Mouse (Mus musculus) bone marrow macrophage, adult 2 months (primary cell): Measurements from ENCODE around the gene Lpcat4.

Experiments
- CTCF ChIP-seq: IDR thresholded peaks from 2 replicates; pipeline ENCODE4 v1.5.1; 2012; ENCODE audit warnings: low read depth, mild to moderate bottlenecking, low read length, moderate library complexity
- POLR2A ChIP-seq: IDR thresholded peaks from 2 replicates; pipeline ENCODE4 v1.6.1; 2012; ENCODE audit warnings: mild to moderate bottlenecking, low read depth, low read length, borderline replicate concordance

DNA sequence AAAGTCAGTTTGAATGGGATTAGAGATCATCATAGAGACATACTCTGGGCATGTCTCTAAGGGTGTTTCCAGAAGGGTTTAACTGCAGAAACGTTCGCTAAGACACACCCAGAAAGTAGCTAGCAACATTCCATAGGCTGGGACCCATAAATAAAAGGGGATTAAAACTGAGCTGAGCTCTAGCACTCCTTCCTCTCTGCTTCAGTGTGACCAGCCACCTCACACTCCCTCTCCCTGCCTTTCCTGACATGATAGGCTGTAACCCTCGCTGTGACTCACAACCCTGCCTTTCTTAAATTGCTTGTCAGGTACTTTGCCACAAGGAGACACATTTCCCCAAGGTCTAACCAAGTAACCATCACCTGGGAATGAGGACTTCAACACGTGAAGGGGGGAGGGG is 1.3 kb upstream of the Lpcat4 start:
- TF ChIP-seq CTCF (no peak), POLR2A (no peak)
